Mouse (Mus musculus): ENCODE results near the gene Ttll9.

Ttll9 gene

GRCm38 (mm10) chr2:153009192-153009973 is 47.1 kb downstream of the Ttll9 start:
- no peak for DNase-seq (ENCODE audit: extremely low spot score, low read depth, low spot score)

GRCm38 (mm10) chr2:153013724-153014515 is 51.6 kb downstream of the Ttll9 start:
- DNase-seq (ENCODE audit: extremely low spot score, low read depth, low spot score) = no peak

DNA sequence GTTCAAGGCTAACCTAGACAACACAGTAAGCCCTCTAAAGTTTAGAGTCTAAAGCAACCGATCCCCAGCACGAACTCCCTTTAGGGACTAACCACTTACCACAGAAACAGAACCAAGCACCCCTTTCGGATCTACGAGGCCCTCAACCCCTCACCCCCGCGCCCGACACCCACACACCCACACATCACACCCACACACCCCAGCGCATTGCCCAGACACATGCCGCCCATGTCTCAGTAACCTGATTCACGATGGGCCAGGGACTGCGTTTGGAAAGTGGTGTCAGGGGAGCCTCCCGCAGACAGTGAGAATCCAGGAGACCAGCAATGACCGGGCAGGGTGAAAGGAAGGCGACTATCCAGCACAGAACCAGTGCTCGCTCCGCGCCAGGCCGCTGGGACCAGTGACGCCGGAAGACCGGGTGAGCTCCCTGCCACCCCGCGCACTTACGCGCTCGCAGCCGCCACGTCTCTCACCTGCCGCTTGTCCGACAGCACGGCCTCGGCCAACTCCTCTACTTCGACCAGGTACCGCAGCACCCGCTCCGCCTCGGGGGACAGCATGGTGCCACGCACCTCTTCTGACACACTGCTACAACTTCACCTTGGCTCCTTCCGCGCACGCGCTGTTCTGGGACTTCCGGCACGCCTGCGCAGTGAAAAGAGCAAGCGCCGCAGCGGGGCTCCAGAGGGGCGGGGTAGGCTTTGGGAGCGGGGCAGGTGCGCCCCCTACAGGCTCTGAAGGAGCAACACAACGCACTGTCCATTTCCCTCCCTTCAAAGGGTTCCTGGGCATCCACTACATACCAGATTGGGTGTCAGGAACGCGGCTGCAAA is 52.7 kb downstream of the Ttll9 start, which contains the start of gene Pdrg1:
Gene Pdrg1, minus strand, starts transcription at position 670 of the 836 bp plus-strand sequence.
- peak; percentile 69 for DNase-seq (ENCODE audit: extremely low spot score, low read depth, low spot score)

GRCm38 (mm10) chr2:153015804-153016203 is 53.5 kb downstream of the Ttll9 start:
- DNase-seq (ENCODE audit: extremely low spot score, low read depth, low spot score) = no peak

DNA sequence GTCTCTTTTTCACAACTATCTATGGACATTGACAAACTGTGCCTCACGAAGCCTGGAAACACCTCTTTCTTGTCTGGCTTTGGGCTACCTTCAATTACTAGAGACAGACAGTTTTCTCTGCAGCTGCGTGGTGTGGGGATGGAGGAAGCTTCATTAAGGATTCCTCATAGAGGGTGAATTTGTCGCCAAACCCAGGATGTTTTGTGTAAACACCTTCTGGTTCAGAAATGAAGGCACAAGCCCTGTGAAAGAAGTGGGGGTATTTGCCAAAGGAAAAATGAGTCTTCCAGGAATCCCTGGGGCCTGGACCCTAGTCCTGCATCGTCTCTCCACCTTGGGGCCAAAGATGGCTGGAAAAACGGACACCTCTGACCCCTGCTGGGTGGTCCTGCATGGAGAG is 54.5 kb downstream of the Ttll9 start:
- DNase-seq (ENCODE audit: extremely low spot score, low read depth, low spot score) = no peak

GRCm38 (mm10) chr2:153019355-153019754 is 57.1 kb downstream of the Ttll9 start:
- no peak for DNase-seq (ENCODE audit: extremely low spot score, low read depth, low spot score)

DNA sequence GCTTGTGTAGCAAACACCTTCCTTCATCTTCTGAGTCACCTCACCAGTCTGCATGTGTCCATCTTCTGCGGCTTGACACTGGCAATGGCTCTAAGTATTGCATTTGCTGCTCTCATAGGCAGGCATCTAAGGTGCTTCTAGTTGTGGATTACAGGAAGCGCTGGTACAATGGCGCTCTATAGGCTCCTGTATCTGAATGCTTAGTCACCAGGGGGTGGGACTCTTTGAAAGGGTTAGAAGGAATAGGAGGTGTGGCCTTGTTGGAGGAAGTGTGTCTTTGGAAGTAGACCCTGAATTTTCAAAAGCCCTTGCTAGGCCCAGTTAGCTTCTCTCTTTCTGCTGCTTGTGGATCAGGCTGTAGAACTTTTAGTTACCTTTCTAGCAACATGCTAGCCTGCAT is 58.9 kb downstream of the Ttll9 start:
- no peak for DNase-seq (ENCODE audit: extremely low spot score, low read depth, low spot score)

- DNase-seq (ENCODE audit: extremely low spot score, low read depth, low spot score) = no peak
These were observed 60.6 kb downstream of the Ttll9 start for GRCm38 (mm10) chr2:153022855-153023254.

GRCm38 (mm10) chr2:153026052-153026451 is 63.8 kb downstream of the Ttll9 start:
- DNase-seq (ENCODE audit: extremely low spot score, low read depth, low spot score) = no peak

GRCm38 (mm10) chr2:153027501-153027900 is 65.2 kb downstream of the Ttll9 start:
- no peak for DNase-seq (ENCODE audit: extremely low spot score, low read depth, low spot score)

- no peak for DNase-seq (ENCODE audit: extremely low spot score, low read depth, low spot score)
These were observed 68.1 kb downstream of the Ttll9 start for GRCm38 (mm10) chr2:153030422-153030821.

- DNase-seq (ENCODE audit: extremely low spot score, low read depth, low spot score) = no peak
These were observed 69.1 kb downstream of the Ttll9 start, which contains the start of gene Xkr7 for GRCm38 (mm10) chr2:153031126-153032082. Gene Xkr7, plus strand, starts transcription at chr2:153031852.

GRCm38 (mm10) chr2:153032083-153032842 is 70.0 kb downstream of the Ttll9 start:
- peak; percentile 46 for DNase-seq (ENCODE audit: extremely low spot score, low read depth, low spot score)

DNA sequence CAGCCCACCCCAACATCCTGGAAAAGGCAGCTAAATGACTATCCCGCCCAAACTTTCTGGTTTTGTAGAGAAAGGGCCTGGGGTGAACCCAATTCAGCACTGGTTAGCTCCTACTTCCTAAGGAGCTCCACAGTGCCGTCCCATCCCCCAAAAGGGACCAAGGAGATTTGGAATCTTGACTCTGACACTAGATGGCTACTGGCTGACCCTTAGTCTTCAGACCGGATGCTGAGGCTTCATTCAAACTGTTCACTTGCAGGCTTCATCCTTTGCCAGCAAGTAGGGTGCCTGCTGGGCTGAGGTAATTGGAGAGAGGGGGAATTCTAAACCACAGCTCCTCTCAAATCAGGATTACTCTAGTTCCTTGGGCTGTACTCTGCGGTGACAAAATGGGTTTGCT is 70.7 kb downstream of the Ttll9 start:
- DNase-seq (ENCODE audit: extremely low spot score, low read depth, low spot score) = no peak

DNA sequence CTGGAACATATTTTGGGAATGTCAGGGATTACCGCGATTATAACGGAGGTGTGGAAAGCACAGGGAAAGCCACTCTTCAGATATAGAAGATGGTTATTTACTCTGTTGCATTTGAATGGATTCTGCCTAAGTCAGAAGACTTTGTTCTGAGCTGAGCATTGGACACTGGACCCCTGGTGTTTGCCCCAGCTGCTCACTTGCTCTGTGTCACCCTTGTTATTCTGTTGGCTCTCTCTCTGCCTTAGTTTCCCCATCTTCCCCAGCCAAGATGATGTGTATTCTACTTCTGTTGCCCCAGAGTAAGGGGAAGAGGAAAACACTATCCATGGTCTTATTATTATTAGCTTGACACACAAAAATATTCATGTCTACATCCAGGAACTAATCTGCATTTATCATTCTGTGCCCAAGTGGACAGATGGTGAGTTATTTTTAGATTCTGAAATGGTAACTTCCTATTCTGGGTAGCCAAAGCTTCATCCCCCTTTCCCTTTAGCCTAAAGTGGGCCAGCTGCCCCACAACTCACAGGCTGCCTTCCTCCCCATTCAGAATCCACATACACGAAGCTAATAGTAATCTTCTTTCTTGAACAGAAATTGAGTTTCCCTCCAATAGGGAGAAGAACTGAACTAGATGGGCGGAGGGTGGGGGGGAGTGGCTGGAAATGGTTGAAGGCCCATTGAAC is 71.4 kb downstream of the Ttll9 start:
- DNase-seq (ENCODE audit: extremely low spot score, low read depth, low spot score) = no peak

- DNase-seq (ENCODE audit: extremely low spot score, low read depth, low spot score) = no peak
These were observed 74.4 kb downstream of the Ttll9 start for GRCm38 (mm10) chr2:153036690-153037089.

GRCm38 (mm10) chr2:153043886-153044285 is 81.6 kb downstream of the Ttll9 start:
- DNase-seq (ENCODE audit: extremely low spot score, low read depth, low spot score) = no peak

DNA sequence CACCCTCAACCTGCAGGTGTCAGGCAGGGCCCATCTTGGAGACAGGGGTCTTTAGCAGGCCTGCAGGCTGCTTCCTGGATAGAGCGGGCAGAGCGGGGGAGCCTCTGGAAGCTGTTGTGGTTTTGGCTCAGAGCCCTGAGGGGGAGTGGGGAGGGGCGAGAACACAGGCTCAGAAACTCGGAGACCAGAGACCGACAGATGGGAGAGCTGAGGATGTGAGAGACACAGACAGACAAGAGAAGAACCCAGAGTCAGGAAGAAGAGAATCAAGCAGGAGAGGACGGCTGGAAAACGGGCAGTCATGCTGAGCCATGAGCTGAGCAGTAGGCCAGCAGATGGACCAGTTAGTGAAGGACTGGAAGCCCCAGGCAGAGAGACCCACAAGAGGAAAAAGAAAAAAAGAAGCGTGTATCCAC is 83.6 kb downstream of the Ttll9 start:
- no peak for DNase-seq (ENCODE audit: extremely low spot score, low read depth, low spot score)
